Mouse (Mus musculus) kidney, embryonic 14.5 days (tissue): ENCODE measurements around the gene Naf1. TPM values are rescaled to one million over a fixed set of nuclear protein-coding genes. Genes with fewer than 3 reads are reported as not detected.

Experiments used
- ATAC-seq: fragments of 200-750 bp; cut with Nextera tagmentation; 2 replicates; pipeline ENCODE4 v1.8.0; 2017; ENCODE audit warnings: moderate number of reproducible peaks, mild to moderate bottlenecking, moderate TSS enrichment, moderate library complexity; ENCODE audit not compliant: low FRiP score, low TSS enrichment
- H3K27ac ChIP-seq: fragments of 300-500 bp; sonication (generic); 2 replicates; pipeline ENCODE4 v1.5.1; 2014; ENCODE audit warnings: low read depth, mild to moderate bottlenecking, low read length, moderate library complexity, mixed read lengths
- H3K27me3 ChIP-seq: fragments of 300-500 bp; sonication (generic); 2 replicates; pipeline ENCODE4 v1.6.1; 2014; ENCODE audit warnings: mild to moderate bottlenecking, low read length; ENCODE audit not compliant: control insufficient read depth, insufficient read depth
- H3K36me3 ChIP-seq: fragments of 300-500 bp; sonication (generic); 2 replicates; pipeline ENCODE4 v1.6.1; 2014; ENCODE audit warnings: low read length, mixed read lengths; ENCODE audit not compliant: control insufficient read depth, insufficient read depth
- H3K4me1 ChIP-seq: fragments of 300-500 bp; sonication (generic); 2 replicates; pipeline ENCODE4 v1.6.1; 2014; ENCODE audit warnings: low read length, mixed read lengths; ENCODE audit not compliant: control insufficient read depth, insufficient read depth
- H3K4me2 ChIP-seq: fragments of 300-500 bp; sonication (generic); replicated peaks from 2 replicates; pipeline ENCODE4 v1.6.1; 2014; ENCODE audit warnings: low read depth, mild to moderate bottlenecking, low read length
- H3K4me3 ChIP-seq: fragments of 300-500 bp; sonication (generic); 2 replicates; pipeline ENCODE4 v1.5.1; 2014; ENCODE audit warnings: mild to moderate bottlenecking, low read length
- H3K9ac ChIP-seq: fragments of 300-500 bp; sonication (generic); 2 replicates; pipeline ENCODE4 v1.6.1; 2014; ENCODE audit warnings: low read depth, mild to moderate bottlenecking, low read length, moderate library complexity
- H3K9me3 ChIP-seq: fragments of 300-500 bp; sonication (generic); 2 replicates; pipeline ENCODE4 v1.6.1; 2016; ENCODE audit warnings: low read length; ENCODE audit not compliant: control insufficient read depth
- WGBS: fragments of 180-500 bp; shearing (Covaris S2); extraction: QIAGEN DNeasy Blood & Tissue Kit; methylation state at CpG from one replicate; pipeline ENCODE4 v1.1.7; 2014; 5-methylcytosine and 5-hydroxymethylcytosine counted together
- polyA plus RNA-seq: library from polyadenylated mRNA; unstranded; fragments of >200 nt; fragmentation: Nextera tagmentation; extraction: Ambion mirVana; gene quantifications from 2 replicates; pipeline ENCODE4 v1.2.1, GENCODE M21; 2014

The Naf1 gene
- polyA plus RNA-seq, 1 experiment from 2014 or later = 6.1 TPM

- no peak for ATAC-seq
- Histone ChIP-seq H3K27me3 (no peaks in the 10 kb centered on the region), H3K4me2 (no peak overlapping the region), H3K36me3 (peaks cover 4% of the 10 kb centered on the region; the same call in 1 of the 2 replicates), H3K4me1 (no peaks in the 10 kb centered on the region), H3K27ac (no peak overlapping the region), H3K9me3 (no peaks in the 10 kb centered on the region), H3K4me3 (no peak overlapping the region), H3K9ac (no peak overlapping the region)
- 75% methylated on average over 2 of the region's 2 CpGs for WGBS
Observed at GRCm38 (mm10) chr8:66891879-66892278, 31.9 kb downstream of the Naf1 start.

GRCm38 (mm10) chr8:66905000-66905399 lies 45.0 kb downstream of the Naf1 start:
- no peak for ATAC-seq
- H3K4me3 ChIP-seq = no peak overlapping the region
- no peak overlapping the region for H3K27ac ChIP-seq
- H3K9ac ChIP-seq = no peak overlapping the region
- H3K9me3 ChIP-seq = no peaks in the 10 kb centered on the region
- 61% methylated on average over 2 of the region's 2 CpGs for WGBS
- no peaks in the 10 kb centered on the region for H3K4me1 ChIP-seq
- no peaks in the 10 kb centered on the region for H3K36me3 ChIP-seq
- no peaks in the 10 kb centered on the region for H3K27me3 ChIP-seq
- no peak overlapping the region for H3K4me2 ChIP-seq

DNA sequence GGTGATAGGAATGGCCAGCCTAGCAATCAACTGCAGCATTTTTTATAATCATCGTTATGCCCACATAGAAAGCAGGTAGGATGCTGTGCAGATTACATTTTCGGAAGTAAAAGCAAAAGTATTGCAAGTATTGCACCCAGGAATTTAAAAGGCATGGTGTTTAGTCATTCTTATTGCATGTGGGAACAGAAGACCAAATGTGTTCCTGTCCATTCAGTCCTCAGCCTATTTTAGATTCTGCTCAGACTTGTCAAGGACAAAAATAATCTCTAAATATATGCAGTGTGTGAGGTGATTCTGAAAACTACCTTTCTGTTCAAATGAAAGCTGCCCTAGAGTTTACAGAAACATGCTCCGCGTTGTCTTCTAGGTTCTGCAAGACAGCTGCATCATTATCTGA lies 45.5 kb downstream of the Naf1 start:
- WGBS = 91% methylated on average over 4 of the region's 4 CpGs
- Histone ChIP-seq H3K36me3 (no peaks in the 10 kb centered on the region), H3K4me1 (no peaks in the 10 kb centered on the region)

DNA sequence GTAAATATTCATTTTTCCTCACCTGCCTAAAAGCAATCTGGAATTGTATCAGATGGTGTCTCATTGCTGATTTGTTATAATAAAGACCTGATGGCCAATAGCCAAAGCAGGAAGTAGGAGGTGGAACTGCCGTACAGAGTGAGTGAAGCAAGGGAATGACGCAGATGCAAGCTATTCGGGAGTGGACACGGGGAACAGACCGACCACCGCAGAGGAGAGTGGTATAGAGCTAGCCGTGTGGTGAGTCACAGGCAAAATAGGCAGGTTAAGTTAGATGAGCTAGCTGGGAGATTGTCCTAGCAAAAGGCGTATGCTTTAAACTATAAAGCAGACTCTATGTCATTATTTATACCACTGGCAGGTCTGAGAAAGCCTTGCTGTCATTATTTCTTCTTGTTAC lies 46.1 kb downstream of the Naf1 start:
- Histone ChIP-seq H3K9ac (no peak overlapping the region), H3K27me3 (no peaks in the 10 kb centered on the region), H3K4me1 (no peaks in the 10 kb centered on the region), H3K4me3 (no peak overlapping the region), H3K27ac (no peak overlapping the region), H3K9me3 (no peaks in the 10 kb centered on the region), H3K36me3 (no peaks in the 10 kb centered on the region), H3K4me2 (no peak overlapping the region)
- 88% methylated on average over 8 of the region's 8 CpGs for WGBS
- ATAC-seq = no peak

More for the DNA sequence above, 45.5 kb downstream of the Naf1 start:
- Histone ChIP-seq H3K9me3 (no peaks in the 10 kb centered on the region), H3K4me2 (no peak overlapping the region), H3K27me3 (no peaks in the 10 kb centered on the region), H3K27ac (no peak overlapping the region), H3K9ac (no peak overlapping the region), H3K4me3 (no peak overlapping the region)
- no peak for ATAC-seq

GRCm38 (mm10) chr8:66910684-66911083 lies 50.7 kb downstream of the Naf1 start:
- WGBS = 58% methylated on average over 6 of the region's 6 CpGs
- no peak overlapping the region for H3K9ac ChIP-seq
- H3K27ac ChIP-seq = no peak overlapping the region
- H3K36me3 ChIP-seq = no peaks in the 10 kb centered on the region
- no peak overlapping the region for H3K4me3 ChIP-seq
- H3K4me1 ChIP-seq = no peaks in the 10 kb centered on the region
- no peak for ATAC-seq
- 0 out of 2 replicates have a peak, but pooled peaks cover 2% of the 10 kb centered on the region for H3K9me3 ChIP-seq
- no peak overlapping the region for H3K4me2 ChIP-seq
- no peaks in the 10 kb centered on the region for H3K27me3 ChIP-seq

DNA sequence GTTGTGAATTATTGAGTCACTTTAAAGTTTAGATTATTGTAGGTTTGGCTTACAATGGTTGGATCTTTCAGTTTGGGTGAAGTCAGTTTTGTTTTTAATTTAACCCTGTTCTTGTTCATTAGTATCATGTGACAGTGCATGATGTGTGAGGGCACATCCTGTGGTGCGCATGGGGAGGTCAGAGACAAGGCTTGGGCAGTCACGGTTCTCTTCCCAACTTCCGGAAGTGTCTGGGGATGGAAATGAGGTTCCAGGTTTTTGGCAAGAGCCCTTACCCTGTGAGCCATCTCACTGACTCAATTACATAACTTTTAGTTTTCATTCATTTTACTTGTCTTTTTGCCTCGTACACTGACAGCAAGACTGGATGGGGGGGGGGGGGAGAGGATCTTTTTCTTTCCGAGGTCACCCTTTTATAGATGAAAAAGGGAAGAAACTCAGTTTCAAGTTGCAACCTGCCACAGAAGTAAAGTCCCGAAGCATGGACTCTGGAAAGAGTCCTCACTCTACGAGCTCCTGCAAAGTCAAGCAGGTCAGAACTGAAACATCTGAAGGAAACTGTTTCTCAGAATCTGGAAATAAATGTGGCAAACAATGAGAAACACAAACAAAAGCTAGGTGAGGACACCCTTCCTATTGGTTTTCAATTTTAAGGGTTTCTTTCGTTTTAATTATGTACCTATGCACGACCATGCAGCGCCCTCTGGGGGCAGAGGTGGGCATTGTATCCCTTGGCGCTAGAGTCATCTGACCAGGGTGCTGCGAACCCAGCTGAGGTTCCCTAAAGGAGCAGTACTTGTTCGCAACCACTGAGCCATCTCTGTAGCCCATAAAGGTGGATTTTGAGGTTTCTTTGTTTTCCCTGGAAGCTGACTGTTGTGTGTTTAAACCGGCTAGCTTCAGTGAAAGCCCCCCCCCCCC lies 53.9 kb downstream of the Naf1 start:
- 70% methylated on average over 14 of the region's 14 CpGs for WGBS
- Histone ChIP-seq H3K9ac (no peak overlapping the region), H3K4me2 (no peak overlapping the region)

DNA sequence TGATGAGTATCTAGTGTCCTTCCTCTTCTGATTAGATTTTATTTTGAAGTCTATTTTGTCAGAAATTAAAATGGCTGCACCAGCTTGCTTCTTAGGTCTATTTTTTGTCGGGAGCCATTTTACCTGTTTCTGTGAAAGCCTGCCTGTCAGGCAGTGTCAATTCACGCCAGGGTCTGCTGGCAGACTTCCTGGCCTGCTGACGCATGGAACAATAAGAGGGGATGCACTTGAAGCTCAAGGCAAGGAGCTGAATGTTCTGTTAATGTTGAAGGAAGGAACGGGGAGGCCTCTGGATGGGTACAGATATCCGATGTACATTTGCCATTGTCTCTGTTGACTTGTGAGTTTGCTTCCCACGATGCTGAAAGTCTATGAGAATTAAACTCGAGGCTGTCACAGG lies 56.0 kb downstream of the Naf1 start:
- H3K9me3 ChIP-seq = 0 out of 2 replicates have a peak, but pooled peaks cover 2% of the 10 kb centered on the region
- no peak for ATAC-seq
- H3K4me3 ChIP-seq = no peak overlapping the region
- WGBS = 68% methylated on average over 7 of the region's 7 CpGs
- no peak overlapping the region for H3K27ac ChIP-seq
- H3K27me3 ChIP-seq = no peaks in the 10 kb centered on the region
- no peak overlapping the region for H3K9ac ChIP-seq
- H3K4me2 ChIP-seq = no peak overlapping the region
- no peaks in the 10 kb centered on the region for H3K4me1 ChIP-seq
- H3K36me3 ChIP-seq = no peaks in the 10 kb centered on the region

More for the DNA sequence above, 53.9 kb downstream of the Naf1 start:
- no peak for ATAC-seq
- Histone ChIP-seq H3K9me3 (0 out of 2 replicates have a peak, but pooled peaks cover 2% of the 10 kb centered on the region), H3K4me3 (no peak overlapping the region), H3K36me3 (no peaks in the 10 kb centered on the region), H3K4me1 (no peaks in the 10 kb centered on the region), H3K27ac (no peak overlapping the region), H3K27me3 (no peaks in the 10 kb centered on the region)

GRCm38 (mm10) chr8:66917695-66918467 lies 57.9 kb downstream of the Naf1 start:
- WGBS = 74% methylated on average over 6 of the region's 6 CpGs
- 0 out of 2 replicates have a peak, but pooled peaks cover 2% of the 10 kb centered on the region for H3K9me3 ChIP-seq
- 0 out of 2 replicates have a peak, but pooled peaks have one; percentile 43 for ATAC-seq
- no peak overlapping the region for H3K27ac ChIP-seq
- no peaks in the 10 kb centered on the region for H3K36me3 ChIP-seq
- H3K4me2 ChIP-seq = no peak overlapping the region
- no peak overlapping the region for H3K4me3 ChIP-seq
- H3K9ac ChIP-seq = no peak overlapping the region
- H3K27me3 ChIP-seq = no peaks in the 10 kb centered on the region
- no peaks in the 10 kb centered on the region for H3K4me1 ChIP-seq
